Mouse (Mus musculus): ENCODE results near the gene Mvb12a. TPM values are rescaled to one million over a fixed set of nuclear protein-coding genes. Genes with fewer than 3 reads are reported as not detected.

The Mvb12a gene
- 126 and 231 TPM in 2 replicates for polyA plus RNA-seq (2012; ENCODE audit: low replicate concordance)

DNA sequence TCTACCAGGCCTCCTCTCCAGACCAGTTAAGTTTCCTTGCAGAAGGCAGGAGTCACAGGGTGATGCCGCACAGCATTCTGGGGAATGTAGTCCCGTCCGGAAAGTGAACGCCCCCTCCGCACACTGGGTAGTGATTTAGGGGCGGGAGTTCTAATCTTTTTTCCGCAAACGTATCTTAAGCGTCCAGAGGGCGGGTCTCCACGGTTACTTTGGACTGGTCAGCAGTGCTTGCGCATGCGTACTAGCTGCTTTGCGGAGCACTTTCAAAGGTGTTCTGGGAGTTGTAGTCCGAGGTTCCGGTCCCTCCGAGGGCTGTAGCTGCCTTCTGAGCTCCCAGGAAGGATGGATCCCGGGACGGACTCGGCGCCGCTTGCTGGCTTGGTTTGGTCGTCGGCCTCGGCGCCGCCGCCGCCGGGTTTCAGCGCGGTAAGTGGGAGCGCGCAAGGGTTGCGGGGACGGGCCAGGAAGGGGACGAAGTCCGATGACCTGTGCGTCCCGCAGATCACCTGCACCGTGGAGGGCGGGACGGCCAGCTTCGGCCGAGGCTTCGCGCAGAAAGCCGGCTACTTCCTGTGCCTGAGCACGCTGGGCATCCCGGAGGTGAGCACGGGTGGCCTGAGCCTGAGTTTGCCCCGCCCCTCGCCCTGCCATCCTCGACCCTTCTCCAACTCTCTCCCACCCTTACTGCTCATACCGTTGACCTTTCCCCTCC is at the start of gene Mvb12a:
TSS of gene Mvb12a (plus strand) at position 291 of the 712 bp plus-strand sequence.

GRCm38 (mm10) chr8:71511644-71512043 is 31.1 kb upstream of the Mvb12a start, which contains the start of gene Plvap:
Gene Plvap, minus strand, starts transcription at chr8:71511752.

DNA sequence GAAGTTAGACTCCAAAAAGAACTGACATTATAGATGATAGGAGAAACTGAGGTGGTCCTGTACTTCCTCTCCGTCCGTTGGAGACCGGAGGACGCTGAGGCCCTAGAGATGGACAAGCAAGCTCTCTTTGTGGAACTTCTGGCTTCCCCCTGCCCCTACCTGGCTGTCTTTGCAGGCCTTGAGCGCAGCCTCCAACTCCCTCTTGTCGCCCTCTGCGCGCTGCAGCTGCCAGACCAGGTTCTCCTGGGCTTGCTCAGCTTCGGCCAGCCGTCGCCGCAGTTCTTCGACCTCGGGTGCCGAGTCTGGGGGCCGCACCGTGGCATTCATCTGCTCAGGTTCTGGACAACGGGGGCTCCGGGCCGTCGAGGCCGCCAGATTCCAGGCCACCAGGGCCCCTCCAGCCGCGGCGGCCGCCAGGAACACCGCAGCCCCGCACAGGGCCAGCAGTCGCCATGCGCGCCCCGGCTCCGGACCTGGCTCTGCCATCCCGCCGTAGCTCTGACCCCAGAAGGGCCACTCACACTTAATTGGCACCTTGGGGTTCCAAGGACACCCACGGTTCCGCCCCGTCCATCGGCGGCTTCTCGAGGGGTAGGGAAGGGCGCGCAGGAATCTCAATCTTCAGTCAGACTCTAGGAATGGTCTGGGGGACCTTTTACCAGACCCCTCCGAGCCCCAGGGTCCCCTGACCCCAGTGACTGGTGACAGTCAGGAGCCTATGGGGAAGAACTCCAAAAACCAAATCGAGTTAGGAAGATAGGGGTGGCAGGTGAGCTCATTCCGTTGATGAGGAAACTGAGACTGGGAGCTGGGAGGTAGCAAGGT is 17.3 kb upstream of the Mvb12a start, which contains the start of gene Ccdc194:
TSS of gene Ccdc194 (minus strand) at position 486 of the 825 bp plus-strand sequence.

DNA sequence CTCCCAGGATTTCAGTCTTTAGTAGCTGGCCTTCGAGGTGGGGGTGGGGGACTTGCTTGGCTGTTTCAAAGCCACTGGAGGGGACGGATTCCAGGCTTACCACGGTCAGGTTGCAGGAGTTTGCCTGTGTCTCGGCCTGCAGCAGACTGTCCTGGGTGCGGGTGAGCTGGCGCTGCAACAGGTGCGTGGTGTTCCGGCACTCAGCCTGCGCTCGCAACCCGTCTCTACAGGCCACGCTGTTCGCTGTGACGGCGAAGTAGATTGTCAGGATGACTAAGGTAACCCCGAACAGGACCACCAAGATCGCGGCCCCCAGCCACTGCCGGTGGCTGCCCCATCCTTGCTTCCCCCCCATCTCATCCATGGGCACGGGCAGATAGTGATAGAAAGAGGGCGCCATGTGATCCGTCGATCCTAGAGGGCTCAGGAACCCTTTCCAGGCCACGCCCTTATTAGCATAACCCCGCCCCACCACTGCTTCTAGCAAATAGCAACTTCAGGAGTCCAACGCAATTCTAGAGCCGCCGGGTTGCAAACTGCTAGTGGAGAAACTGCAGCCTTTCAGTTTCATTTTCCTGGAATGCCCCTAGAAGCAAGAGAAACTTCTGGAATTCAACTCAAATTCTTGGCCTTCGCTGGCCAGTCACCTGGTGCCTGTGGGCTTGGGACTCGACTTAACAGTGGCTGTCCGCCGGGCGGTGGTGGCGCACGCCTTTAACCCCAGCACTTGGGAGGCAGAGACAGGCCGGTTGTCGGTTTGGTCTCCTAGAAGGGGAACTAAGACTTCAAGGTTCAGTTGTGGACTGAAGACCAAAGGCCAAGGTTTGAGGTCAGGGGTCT is 5.5 kb upstream of the Mvb12a start, which contains the start of gene Bst2:
TSS of gene Bst2 (minus strand) at position 429 of the 840 bp plus-strand sequence.

DNA sequence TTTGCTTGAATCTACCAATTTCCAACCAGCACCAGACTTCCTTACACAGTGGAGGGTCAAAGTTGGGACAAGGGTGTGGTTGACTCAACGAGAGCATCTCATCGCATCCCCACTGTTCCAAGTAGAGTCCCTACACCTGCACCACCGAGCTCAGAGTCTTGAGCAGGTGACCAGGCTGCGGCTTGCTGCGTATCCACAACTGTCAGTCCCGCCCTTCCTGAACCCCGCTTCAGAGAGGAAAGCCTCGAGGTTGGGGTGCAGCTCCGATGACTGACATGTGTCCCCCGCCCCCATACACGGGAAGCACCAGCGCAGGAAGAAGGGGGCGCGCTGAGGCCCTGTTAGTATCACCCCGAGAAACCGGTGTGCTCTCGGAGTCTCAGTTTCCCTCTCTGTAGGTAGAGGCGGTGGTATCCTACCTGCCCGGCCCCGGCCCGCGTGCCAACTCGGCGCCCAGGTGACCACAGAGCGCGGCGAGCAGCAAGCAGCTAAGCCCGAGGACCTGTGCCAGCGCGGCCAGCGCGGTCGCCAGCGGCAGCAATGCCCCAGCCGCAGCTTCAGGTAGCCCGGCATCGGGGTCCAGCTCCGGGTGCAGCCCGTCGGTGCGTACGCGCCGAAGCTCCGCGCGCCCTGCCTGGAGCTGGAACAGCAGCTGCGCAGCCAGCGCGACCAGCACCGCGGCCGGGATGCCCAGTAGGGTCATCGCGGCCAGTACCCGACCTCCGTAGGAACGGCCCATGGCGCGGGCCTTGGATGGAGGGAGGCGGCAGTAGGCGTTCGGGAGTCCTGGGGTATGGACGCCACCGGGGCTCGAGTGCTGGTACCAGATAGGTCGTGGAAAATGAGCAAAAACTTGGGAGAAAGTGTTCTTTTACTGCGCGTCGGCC is 15.6 kb downstream of the Mvb12a start, which contains the start of gene Tmem221:
TSS of gene Tmem221 (minus strand) at position 801 of the 887 bp plus-strand sequence.

DNA sequence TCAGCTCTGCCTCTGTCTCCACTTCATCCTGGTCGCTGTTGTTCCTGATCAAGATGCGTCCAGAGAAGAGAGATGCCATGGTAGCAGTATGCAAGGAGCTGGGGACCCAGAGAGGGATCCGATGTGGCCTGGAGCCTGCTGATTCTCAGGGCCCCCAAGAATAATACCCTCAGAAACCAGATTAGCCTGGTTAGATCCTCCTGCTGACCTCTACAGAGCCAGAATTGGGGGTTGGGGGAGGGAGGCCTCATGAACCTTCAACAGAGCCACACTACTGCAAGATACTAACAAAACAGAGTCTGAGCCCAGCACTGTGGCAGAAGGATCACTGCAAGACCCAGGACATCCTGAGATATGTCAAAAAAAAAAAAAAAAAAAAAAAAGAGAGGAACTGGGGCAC is 23.8 kb downstream of the Mvb12a start, which contains the start of gene Nxnl1:
TSS of gene Nxnl1 (minus strand) at position 101 of the 400 bp plus-strand sequence.

DNA sequence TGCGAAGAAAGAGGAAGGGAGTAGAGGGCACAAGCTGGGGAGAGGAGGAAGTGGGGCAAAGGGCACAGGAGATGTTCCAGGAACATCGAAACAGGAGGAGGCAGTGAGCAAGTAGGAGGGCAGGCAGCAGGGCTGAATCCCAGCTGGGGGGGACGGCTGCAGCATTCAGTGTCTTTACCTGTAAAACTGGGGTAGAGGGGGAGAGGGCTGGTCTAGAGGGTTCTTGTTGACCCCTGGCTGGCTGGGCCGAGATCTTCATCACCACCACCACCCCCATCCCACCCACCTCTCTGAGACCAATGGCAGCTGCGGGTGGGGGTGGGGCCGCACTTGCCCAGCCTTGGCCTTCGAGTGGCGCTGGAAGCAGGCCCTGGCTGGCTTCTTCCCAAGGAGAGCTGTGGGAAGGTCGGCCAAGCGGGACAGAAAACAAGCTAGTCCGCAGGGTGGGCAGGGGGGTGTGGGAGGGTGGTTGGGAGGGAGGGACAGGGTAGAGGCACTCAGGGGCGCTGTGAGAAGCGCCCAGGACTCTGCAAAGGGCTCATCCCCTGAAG is 25.7 kb downstream of the Mvb12a start, which contains the start of gene Slc27a1:
TSS of gene Slc27a1 (plus strand) at position 496 of the 551 bp plus-strand sequence.

GRCm38 (mm10) chr8:71591471-71592373 is 49.0 kb downstream of the Mvb12a start, which contains the start of gene Pgls:
Gene Pgls, plus strand, starts transcription at chr8:71592176.

GRCm38 (mm10) chr8:71597451-71597850 is 54.7 kb downstream of the Mvb12a start, which contains the start of gene Fam129c:
Gene Fam129c, plus strand, starts transcription at chr8:71597648.

Other genes with a start within 250 kb of the Mvb12a start
- 230 and 318 TPM in 2 replicates for gene Use1, start 176.1 kb upstream of the Mvb12a start, polyA plus RNA-seq (2012; ENCODE audit: low replicate concordance)
- 49.5 and 128 TPM in 2 replicates for gene Ocel1, start 171.6 kb upstream of the Mvb12a start, polyA plus RNA-seq (2012; ENCODE audit: low replicate concordance)
- gene Nr2f6, start 161.0 kb upstream of the Mvb12a start, polyA plus RNA-seq (2012; ENCODE audit: low replicate concordance): 47.0 and 71.0 TPM in 2 replicates
- gene Ushbp1, start 147.1 kb upstream of the Mvb12a start, polyA plus RNA-seq (2012; ENCODE audit: low replicate concordance): 0.64 and 1.2 TPM in 2 replicates
- gene Babam1, start 146.1 kb upstream of the Mvb12a start, polyA plus RNA-seq (2012; ENCODE audit: low replicate concordance): 86.4 and 115 TPM in 2 replicates
- gene Ankle1, start 136.9 kb upstream of the Mvb12a start, polyA plus RNA-seq (2012; ENCODE audit: low replicate concordance): 4.4 and 11.0 TPM in 2 replicates
- gene Abhd8, start 79.3 kb upstream of the Mvb12a start, polyA plus RNA-seq (2012; ENCODE audit: low replicate concordance): 63.5 and 128 TPM in 2 replicates
- 62.6 and 70.7 TPM in 2 replicates for gene Mrpl34, start 78.0 kb upstream of the Mvb12a start, polyA plus RNA-seq (2012; ENCODE audit: low replicate concordance)
- gene Dda1, start 73.7 kb upstream of the Mvb12a start, polyA plus RNA-seq (2012; ENCODE audit: low replicate concordance): 230 and 542 TPM in 2 replicates
- 8.3 and 23.9 TPM in 2 replicates for gene Ano8, start 57.0 kb upstream of the Mvb12a start, polyA plus RNA-seq (2012; ENCODE audit: low replicate concordance)
- gene Gtpbp3, start 54.8 kb upstream of the Mvb12a start, polyA plus RNA-seq (2012; ENCODE audit: low replicate concordance): 21.2 and 52.5 TPM in 2 replicates
- gene Plvap, start 31.2 kb upstream of the Mvb12a start, polyA plus RNA-seq (2012; ENCODE audit: low replicate concordance): 7.0 and 42.5 TPM in 2 replicates
- gene Ccdc194, start 17.2 kb upstream of the Mvb12a start, polyA plus RNA-seq (2012; ENCODE audit: low replicate concordance): 0.10 TPM in 1 of 2 replicates, not detected in the other
- 136 and 509 TPM in 2 replicates for gene Bst2, start 5.5 kb upstream of the Mvb12a start, polyA plus RNA-seq (2012; ENCODE audit: low replicate concordance)
- 0.84 and 2.7 TPM in 2 replicates for gene Tmem221, start 15.9 kb downstream of the Mvb12a start, polyA plus RNA-seq (2012; ENCODE audit: low replicate concordance)
- 0.04 TPM in 1 of 2 replicates, not detected in the other for gene Nxnl1, start 23.7 kb downstream of the Mvb12a start, polyA plus RNA-seq (2012; ENCODE audit: low replicate concordance)
- gene Slc27a1, start 26.0 kb downstream of the Mvb12a start, polyA plus RNA-seq (2012; ENCODE audit: low replicate concordance): 14.2 and 19.8 TPM in 2 replicates
- gene Pgls, start 49.3 kb downstream of the Mvb12a start, polyA plus RNA-seq (2012; ENCODE audit: low replicate concordance): 279 and 289 TPM in 2 replicates
- gene Fam129c, start 54.7 kb downstream of the Mvb12a start, polyA plus RNA-seq (2012; ENCODE audit: low replicate concordance): 109 and 215 TPM in 2 replicates
- gene Colgalt1, start 68.1 kb downstream of the Mvb12a start, polyA plus RNA-seq (2012; ENCODE audit: low replicate concordance): 60.9 and 103 TPM in 2 replicates
- gene Unc13a, start 128.8 kb downstream of the Mvb12a start, polyA plus RNA-seq (2012; ENCODE audit: low replicate concordance): 0.42 and 0.58 TPM in 2 replicates
- 114 and 286 TPM in 2 replicates for gene Jak3, start 133.4 kb downstream of the Mvb12a start, polyA plus RNA-seq (2012; ENCODE audit: low replicate concordance)
- 77.9 and 105 TPM in 2 replicates for gene Insl3, start 146.3 kb downstream of the Mvb12a start, polyA plus RNA-seq (2012; ENCODE audit: low replicate concordance)
- 0.63 and 2.8 TPM in 2 replicates for gene B3gnt3, start 158.9 kb downstream of the Mvb12a start, polyA plus RNA-seq (2012; ENCODE audit: low replicate concordance)
- gene Fcho1, start 182.8 kb downstream of the Mvb12a start, polyA plus RNA-seq (2012; ENCODE audit: low replicate concordance): 265 and 572 TPM in 2 replicates

Measured in hematopoietic multipotent progenitor cell, adult 10-12 weeks (in vitro differentiated cells).